Mouse (Mus musculus): ENCODE data around the gene Zc3h15. TPM values are rescaled to one million over a fixed set of nuclear protein-coding genes. Genes with fewer than 3 reads are reported as not detected.
"Not testable (repeated sequence)": the region's sequence is repeated elsewhere in the genome, so short reads cannot be mapped to it uniquely, and the experiment has no call there.

The Zc3h15 gene
- total RNA-seq (2021) = 10 to 100 TPM; 57.6 to 67.6 TPM
- long read RNA-seq, experiment 1, transcript Zc3h15-201 (10 exons, 2,111 nt) = major isoform, 79 of 81 reads
- long read RNA-seq, experiment 1, partial matches to known transcripts = 0 of 81 reads
- long read RNA-seq, experiment 1, other reads (novel, unspliced or antisense) = 2 of 81 reads
- long read RNA-seq, experiment 2, transcript Zc3h15-201 (10 exons, 2,111 nt) = major isoform, 79 of 83 reads
- long read RNA-seq, experiment 2, partial matches to known transcripts = 2 of 83 reads
- long read RNA-seq, experiment 2, other reads (novel, unspliced or antisense) = 0 of 83 reads

GRCm38 (mm10) chr2:83644276-83645252 lies at the start of gene Zc3h15:
Gene Zc3h15, plus strand, starts transcription at chr2:83644435.
- DNase-seq = peak; percentile 92

- no peak for DNase-seq
Measured at GRCm38 (mm10) chr2:83620558-83621367, 23.5 kb upstream of the Zc3h15 start.

- no peak for DNase-seq
Measured at GRCm38 (mm10) chr2:83621511-83621910, 22.7 kb upstream of the Zc3h15 start.

- no peak for DNase-seq
Measured at GRCm38 (mm10) chr2:83622792-83623191, 21.4 kb upstream of the Zc3h15 start.

GRCm38 (mm10) chr2:83624045-83624444 lies 20.2 kb upstream of the Zc3h15 start:
- DNase-seq = no peak

GRCm38 (mm10) chr2:83625226-83626108 lies 18.8 kb upstream of the Zc3h15 start:
- DNase-seq = peak; percentile 80

GRCm38 (mm10) chr2:83626881-83627280 lies 17.4 kb upstream of the Zc3h15 start:
- no peak for DNase-seq

- no peak for DNase-seq
Measured at GRCm38 (mm10) chr2:83627495-83627894, 16.7 kb upstream of the Zc3h15 start.

GRCm38 (mm10) chr2:83627932-83628331 lies 16.3 kb upstream of the Zc3h15 start:
- no peak for DNase-seq

GRCm38 (mm10) chr2:83641993-83642392 lies 2.2 kb upstream of the Zc3h15 start:
- DNase-seq = no peak

- DNase-seq = no peak
Measured at GRCm38 (mm10) chr2:83648916-83649315, 4.7 kb downstream of the Zc3h15 start.

GRCm38 (mm10) chr2:83652606-83653005 lies 8.4 kb downstream of the Zc3h15 start:
- no peak for DNase-seq

GRCm38 (mm10) chr2:83659279-83659678 lies 15.0 kb downstream of the Zc3h15 start:
- no peak for DNase-seq

GRCm38 (mm10) chr2:83660114-83660513 lies 15.9 kb downstream of the Zc3h15 start:
- no peak for DNase-seq

- DNase-seq = no peak
Measured at GRCm38 (mm10) chr2:83661351-83661750, 17.1 kb downstream of the Zc3h15 start.

- not testable (repeated sequence) for DNase-seq
Measured at GRCm38 (mm10) chr2:83665051-83665450, 20.8 kb downstream of the Zc3h15 start.

- DNase-seq = no peak
Measured at GRCm38 (mm10) chr2:83667430-83667829, 23.2 kb downstream of the Zc3h15 start.

GRCm38 (mm10) chr2:83668052-83668451 lies 23.8 kb downstream of the Zc3h15 start:
- no peak for DNase-seq

- no peak for DNase-seq
Measured at GRCm38 (mm10) chr2:83669988-83670387, 25.8 kb downstream of the Zc3h15 start.

- no peak for DNase-seq
Measured at GRCm38 (mm10) chr2:83671843-83672242, 27.6 kb downstream of the Zc3h15 start.

- no peak for DNase-seq
Measured at GRCm38 (mm10) chr2:83673067-83673466, 28.8 kb downstream of the Zc3h15 start.
